Mouse (Mus musculus) thymus, postnatal 10 days (tissue): ENCODE data around the gene Ipp.

Experiments used
- DNase-seq, 2 experiments: peaks; one replicate each; pipeline ENCODE4 v3.0.0; 2021; ENCODE audit warnings: low spot score in 2 of 2

The Ipp gene

DNA sequence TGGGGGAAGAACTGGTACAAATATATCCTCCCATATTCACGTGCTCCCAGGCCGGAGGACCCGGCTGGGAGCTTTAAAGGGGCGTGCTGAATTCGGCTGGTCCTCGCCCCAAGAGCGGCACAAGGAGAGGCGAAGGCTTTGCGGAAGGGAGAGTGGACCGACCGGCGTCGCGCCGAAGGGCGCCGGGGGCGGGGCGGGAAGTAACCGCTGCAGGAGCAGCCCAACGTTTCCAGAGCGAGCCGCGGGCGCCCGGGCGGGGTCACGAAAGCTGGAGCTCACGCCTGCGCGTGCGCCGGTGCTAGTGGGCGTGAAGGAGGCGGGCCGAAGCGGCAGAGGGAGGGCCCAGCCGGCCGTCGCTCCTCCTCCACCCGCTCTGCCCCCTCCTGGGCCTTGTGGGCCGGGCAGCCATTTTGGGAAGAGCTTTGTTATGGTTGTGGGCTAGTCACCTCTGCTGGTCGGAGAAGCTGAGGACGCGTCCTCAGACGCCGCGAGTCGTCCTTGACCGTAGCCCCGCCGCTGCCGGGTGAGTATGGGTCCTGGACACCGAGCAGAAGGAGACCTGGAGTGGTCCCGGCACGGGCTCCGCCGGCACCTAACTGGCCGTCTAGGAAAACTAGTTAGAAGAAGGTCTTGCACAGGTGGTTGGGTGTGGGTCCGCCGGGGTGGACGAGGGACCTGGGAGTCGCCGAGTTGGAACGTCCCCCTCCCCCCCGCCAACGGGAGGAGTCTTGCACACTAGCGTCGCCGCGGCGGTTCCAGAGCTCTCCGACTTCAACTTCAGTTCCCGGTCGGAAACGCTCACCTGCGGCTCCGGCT is 50.2 kb downstream of the Ipp start, which contains the start of gene Gpbp1l1:
Gene Gpbp1l1 (plus strand): TSS at position 353 of the 816 bp plus-strand sequence.
- DNase-seq, result peak; percentile 96 to 98

DNA sequence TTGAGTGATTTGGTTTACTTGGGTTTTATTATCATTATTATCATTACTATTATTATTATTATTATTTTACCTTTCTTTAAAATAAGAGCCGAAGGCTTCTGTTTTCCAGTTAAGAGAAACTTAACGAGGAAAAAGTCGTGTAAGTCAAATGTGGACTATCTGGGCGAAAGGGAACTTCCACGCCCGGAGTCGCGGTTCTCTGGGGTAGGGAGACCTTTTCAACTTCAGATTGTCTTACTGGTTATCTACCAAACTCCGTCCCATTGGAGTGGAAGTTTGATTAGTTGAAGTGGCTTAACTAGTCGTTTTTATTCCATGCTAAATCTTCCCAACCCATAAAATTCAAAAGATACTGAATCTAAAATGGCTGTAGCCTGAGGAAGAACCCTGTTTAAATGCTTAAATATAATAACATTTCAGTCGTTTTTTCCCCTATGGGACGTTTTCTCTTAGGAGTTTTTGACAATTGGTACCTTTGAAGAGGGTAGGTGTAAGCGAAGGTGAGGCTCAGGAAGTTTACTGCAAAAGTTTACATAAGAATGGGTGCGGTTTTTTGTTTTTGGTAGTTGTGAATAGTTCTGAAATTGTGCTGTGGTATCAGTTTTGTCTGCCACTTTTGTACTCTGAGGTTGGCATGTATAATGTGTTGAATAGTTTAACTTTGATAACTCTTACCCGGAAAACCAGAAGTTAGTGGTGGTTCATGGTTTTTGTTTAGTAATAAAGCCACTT is 51.0 kb downstream of the Ipp start:
- DNase-seq, result peak in 1 of 2 experiments; percentile 7
